Mouse (Mus musculus) erythroblast, embryonic 14.5 days (primary cell): ENCODE data around the gene Perm1.

Source experiments
- GATA1 ChIP-seq: IDR thresholded peaks from 2 replicates; pipeline ENCODE4 v1.6.1; 2012; ENCODE audit warnings: low read length, inconsistent platforms, mixed read lengths
- TAL1 ChIP-seq: IDR thresholded peaks from 3 replicates; pipeline ENCODE4 v1.6.1; 2012; ENCODE audit warnings: low read length, inconsistent platforms, mixed read lengths

DNA sequence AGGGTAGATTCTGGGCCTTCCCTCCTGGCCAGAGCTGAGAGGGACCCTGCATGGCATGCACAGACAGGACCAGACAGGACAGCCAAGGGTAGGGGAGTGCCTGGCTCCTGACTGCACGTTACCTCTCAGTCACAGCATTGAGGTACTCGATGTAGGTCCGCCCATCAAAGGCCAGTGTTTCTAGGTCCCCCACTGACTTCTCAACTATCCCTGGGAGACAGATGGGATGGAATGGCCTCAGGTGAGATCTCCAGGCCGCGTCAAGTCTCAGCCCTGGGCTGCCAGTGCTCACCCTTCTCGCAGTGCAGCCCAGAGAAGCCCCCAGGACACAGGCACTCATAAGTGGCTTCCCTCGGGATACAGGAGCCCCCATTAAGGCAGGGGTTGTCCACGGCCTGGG lies 47.1 kb upstream of the Perm1 start:
- no peak for TF ChIP-seq GATA1
- TF ChIP-seq TAL1, result no peak
